ENCODE assay signal across 22 mouse cellular contexts in genomic region chr10:43912236-43912635, GRCm38 (mm10). TPM values are rescaled to one million over a fixed set of nuclear protein-coding genes. Genes with fewer than 3 reads are reported as not detected.
DNase-seq lines count a peak whose midpoint lies in the region; ATAC-seq and TF ChIP-seq lines count a peak whose summit lies in the region.
"Had no signal": no experiment of that assay in that cellular context is flagged by ENCODE, and none has a peak within 500 bp of the region (broad histone marks: within the 10 kb centered on the region; RNA-seq: fewer than 3 reads in every experiment).

No protein-coding gene starts in this region.

- H3K9ac ChIP-seq in liver, postnatal 0 days (replicated peaks) = no peak overlapping the region
- no peak overlapping the region for H3K9ac ChIP-seq in liver, embryonic 12.5 days
- H3K9ac ChIP-seq: embryonic facial prominence, embryonic 12.5 days; forebrain, embryonic 13.5 days; forebrain, embryonic 15.5 days; forebrain, postnatal 0 days had no signal

- H3K4me3 ChIP-seq in liver, postnatal 0 days (ENCODE audit: low read depth, low read length) = no peak overlapping the region
- no peak overlapping the region for H3K4me3 ChIP-seq in liver, embryonic 12.5 days
- no peak overlapping the region for H3K4me3 ChIP-seq in limb, embryonic 10.5 days
- H3K4me3 ChIP-seq: embryonic facial prominence, embryonic 10.5 days; embryonic facial prominence, embryonic 12.5 days; forebrain, embryonic 13.5 days; forebrain, embryonic 15.5 days had no signal

- WGBS in liver, postnatal 0 days (ENCODE audit: insufficient replicate concordance) = 52% methylated on average over 3 of the region's 3 CpGs
- 21% methylated on average over 3 of the region's 3 CpGs for WGBS in liver, embryonic 12.5 days (ENCODE audit: insufficient replicate concordance)
- WGBS in limb, embryonic 10.5 days = 87% methylated on average over 3 of the region's 3 CpGs

- no peak overlapping the region for H3K4me2 ChIP-seq in liver, postnatal 0 days (ENCODE audit: low read depth, low read length)
- no peak overlapping the region for H3K4me2 ChIP-seq in liver, embryonic 12.5 days
- H3K4me2 ChIP-seq: embryonic facial prominence, embryonic 12.5 days; forebrain, embryonic 13.5 days; forebrain, embryonic 15.5 days had no signal

- H3K36me3 ChIP-seq in liver, postnatal 0 days (replicated peaks; ENCODE audit: insufficient read depth, low read length) = peaks cover 4% of the 10 kb centered on the region; the same call in 1 of the 2 replicates
- H3K36me3 ChIP-seq in liver, embryonic 12.5 days = peaks cover 29% of the 10 kb centered on the region
- H3K36me3 ChIP-seq in limb, embryonic 10.5 days = peaks cover 12% of the 10 kb centered on the region
- H3K36me3 ChIP-seq: embryonic facial prominence, embryonic 12.5 days had no signal

- no peak for TF ChIP-seq CTCF in liver, postnatal 0 days (IDR thresholded peaks at IDR 0.05; ENCODE audit: low read depth)

- H3K27me3 ChIP-seq in liver, postnatal 0 days (ENCODE audit: insufficient read depth, low read length) = no peaks in the 10 kb centered on the region
- no peaks in the 10 kb centered on the region for H3K27me3 ChIP-seq in liver, embryonic 12.5 days (replicated peaks)
- no peaks in the 10 kb centered on the region for H3K27me3 ChIP-seq in limb, embryonic 10.5 days (ENCODE audit: low read depth, poor library complexity, severe bottlenecking)
- H3K27me3 ChIP-seq: embryonic facial prominence, embryonic 12.5 days; forebrain, embryonic 13.5 days; forebrain, embryonic 15.5 days; Patski had no signal

- H3K27ac ChIP-seq in liver, postnatal 0 days (ENCODE audit: low read depth) = no peak overlapping the region
- H3K27ac ChIP-seq in liver, embryonic 12.5 days = no peak overlapping the region
- no peak overlapping the region for H3K27ac ChIP-seq in limb, embryonic 10.5 days
- H3K27ac ChIP-seq: embryonic facial prominence, embryonic 10.5 days; embryonic facial prominence, embryonic 12.5 days; forebrain, embryonic 13.5 days; forebrain, embryonic 15.5 days had no signal

- TF ChIP-seq EP300 in liver, postnatal 0 days (IDR thresholded peaks at IDR 0.05; ENCODE audit: low read depth) = no peak

- no peaks in the 10 kb centered on the region for H3K4me1 ChIP-seq in liver, postnatal 0 days (ENCODE audit: insufficient read depth)
- peaks cover 28% of the 10 kb centered on the region for H3K4me1 ChIP-seq in liver, embryonic 12.5 days
- no peaks in the 10 kb centered on the region for H3K4me1 ChIP-seq in limb, embryonic 10.5 days
- H3K4me1 ChIP-seq: embryonic facial prominence, embryonic 10.5 days; forebrain, embryonic 13.5 days; forebrain, embryonic 15.5 days had no signal

- ATAC-seq in liver, postnatal 0 days = no peak
- 0 out of 2 replicates have a peak, but pooled peaks have one; percentile 46 for ATAC-seq in liver, embryonic 12.5 days
- ATAC-seq: activated CD4-positive, CD25-positive, alpha-beta regulatory T cell, adult 4 months; forebrain, embryonic 13.5 days; forebrain, embryonic 15.5 days; forebrain, postnatal 0 days; Patski had no signal

- DNase-seq in liver = peak; percentile 16
- no peak for DNase-seq in liver, postnatal 0 days
- peak; percentile 17 for DNase-seq in c-Kit-positive CD71-positive TER-119-negative erythroid progenitor cells, embryonic 14.5 days (ENCODE audit: low read depth)
- DNase-seq in cerebellum, adult 9-10 months = no peak
- DNase-seq in limb, embryonic 10.5 days (ENCODE audit: low spot score) = no peak
- no peak for DNase-seq in frontal cortex, postnatal 36 days (ENCODE audit: low spot score in 2 of 2)
- DNase-seq: adrenal gland, adult 8-10 months; adrenal gland, postnatal 14 days; adrenal gland, postnatal 36 days; cerebellum, adult 11 months; cerebellum, adult 18-20 months; cerebellum, adult 8-10 months; cerebellum, postnatal 10 days; cerebellum, postnatal 25 days; forebrain, postnatal 0 days had no signal

- no peaks in the 10 kb centered on the region for H3K9me3 ChIP-seq in liver, postnatal 0 days (ENCODE audit: low read length)
- H3K9me3 ChIP-seq in liver, embryonic 12.5 days (replicated peaks) = no peaks in the 10 kb centered on the region
- H3K9me3 ChIP-seq in limb, embryonic 10.5 days (replicated peaks) = no peaks in the 10 kb centered on the region
- H3K9me3 ChIP-seq: embryonic facial prominence, embryonic 10.5 days; embryonic facial prominence, embryonic 12.5 days; forebrain, embryonic 13.5 days; forebrain, embryonic 15.5 days had no signal

RNA-seq across cellular contexts. Expression of gene Rtn4ip1, which starts 10.6 kb away (rescaled TPM):
- 7.6 and 9.6 TPM in 2 replicates for polyA plus RNA-seq in liver, postnatal 0 days (2015; fragmentation: Nextera tagmentation; extraction: Ambion mirVana)
- polyA plus RNA-seq in liver, embryonic 12.5 days (2016; fragmentation: Nextera tagmentation; extraction: Ambion mirVana) = 18.4 and 18.5 TPM in 2 replicates
- 21.7 and 24.7 TPM in 2 replicates for polyA plus RNA-seq in limb, embryonic 10.5 days (2016; fragmentation: Nextera tagmentation; extraction: Ambion mirVana)

RNA-seq across cellular contexts. Expression of gene Qrsl1, which starts 10.7 kb away (rescaled TPM):
- 7.3 and 7.4 TPM in 2 replicates for polyA plus RNA-seq in liver, postnatal 0 days (2015; fragmentation: Nextera tagmentation; extraction: Ambion mirVana)
- polyA plus RNA-seq in liver, embryonic 12.5 days (2016; fragmentation: Nextera tagmentation; extraction: Ambion mirVana) = 12.0 and 12.7 TPM in 2 replicates
- 29.7 and 33.1 TPM in 2 replicates for polyA plus RNA-seq in limb, embryonic 10.5 days (2016; fragmentation: Nextera tagmentation; extraction: Ambion mirVana)

Comparison
In these comparisons a context has a peak if more than half of its experiments do, and no peak if none do; other contexts are left out.
1. DNase-seq: peak in liver (single experiment) and c-Kit-positive CD71-positive TER-119-negative erythroid progenitor cells, embryonic 14.5 days (single experiment); none in liver, postnatal 0 days (single experiment), cerebellum, adult 9-10 months (single experiment), limb, embryonic 10.5 days (single experiment) and frontal cortex, postnatal 36 days (0 of 2).